Mouse (Mus musculus) layer of hippocampus, adult 9-11 months (tissue): ENCODE measurements around the gene Shc3.

Experiments
- DNase-seq: peaks from one replicate; pipeline ENCODE4 v3.0.0; 2022

Gene Shc3

DNA sequence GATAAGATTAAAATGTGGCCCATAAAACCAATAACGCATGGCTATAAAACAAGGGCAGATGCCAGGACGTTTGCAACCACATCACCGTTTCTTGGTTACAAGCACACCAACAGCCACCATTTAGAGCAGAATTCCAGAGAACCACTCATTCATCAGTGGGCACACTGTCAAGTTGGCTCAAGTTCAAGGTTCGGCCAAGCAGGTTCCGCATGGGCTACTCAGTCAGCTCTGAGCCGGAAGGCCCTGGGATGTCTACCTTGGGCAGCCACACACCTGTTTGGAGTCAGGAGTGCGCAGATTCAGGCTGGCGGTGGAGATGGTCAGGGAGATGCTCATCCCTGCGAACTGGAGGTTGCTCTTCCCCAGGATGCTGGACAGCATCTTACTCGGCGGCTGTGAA, 89.4 kb downstream of the Shc3 start:
- no peak for DNase-seq

GRCm38 (mm10) chr13:51476991-51477390, 92.2 kb downstream of the Shc3 start:
- DNase-seq = no peak

GRCm38 (mm10) chr13:51468697-51469250, 100.4 kb downstream of the Shc3 start:
- no peak for DNase-seq

- no peak for DNase-seq
These were observed 102.9 kb downstream of the Shc3 start for GRCm38 (mm10) chr13:51466117-51466841.

GRCm38 (mm10) chr13:51464294-51464693, 104.9 kb downstream of the Shc3 start:
- DNase-seq = no peak

GRCm38 (mm10) chr13:51456190-51456878, 112.9 kb downstream of the Shc3 start:
- DNase-seq = no peak

DNA sequence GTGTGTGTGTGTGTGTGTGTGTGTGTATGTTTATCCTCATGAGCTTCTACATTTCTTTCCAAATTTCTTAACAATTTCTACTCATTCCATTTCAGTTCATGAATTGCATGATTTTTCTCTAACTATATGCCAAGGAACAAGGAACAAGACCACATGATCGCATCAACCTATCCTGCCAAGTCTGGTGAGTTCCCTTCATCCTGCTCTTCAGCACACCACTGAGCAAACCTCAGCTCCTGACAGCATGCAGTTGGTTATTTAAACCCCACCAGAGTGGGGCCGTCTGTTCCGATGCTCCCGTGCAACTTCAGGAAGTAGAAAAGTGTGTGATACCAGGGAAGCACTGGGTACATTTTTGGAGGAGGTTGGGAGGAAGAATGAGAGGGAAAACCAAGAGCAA, 122.7 kb downstream of the Shc3 start:
- DNase-seq = no peak

GRCm38 (mm10) chr13:51442922-51443321, 126.3 kb downstream of the Shc3 start:
- no peak for DNase-seq

DNA sequence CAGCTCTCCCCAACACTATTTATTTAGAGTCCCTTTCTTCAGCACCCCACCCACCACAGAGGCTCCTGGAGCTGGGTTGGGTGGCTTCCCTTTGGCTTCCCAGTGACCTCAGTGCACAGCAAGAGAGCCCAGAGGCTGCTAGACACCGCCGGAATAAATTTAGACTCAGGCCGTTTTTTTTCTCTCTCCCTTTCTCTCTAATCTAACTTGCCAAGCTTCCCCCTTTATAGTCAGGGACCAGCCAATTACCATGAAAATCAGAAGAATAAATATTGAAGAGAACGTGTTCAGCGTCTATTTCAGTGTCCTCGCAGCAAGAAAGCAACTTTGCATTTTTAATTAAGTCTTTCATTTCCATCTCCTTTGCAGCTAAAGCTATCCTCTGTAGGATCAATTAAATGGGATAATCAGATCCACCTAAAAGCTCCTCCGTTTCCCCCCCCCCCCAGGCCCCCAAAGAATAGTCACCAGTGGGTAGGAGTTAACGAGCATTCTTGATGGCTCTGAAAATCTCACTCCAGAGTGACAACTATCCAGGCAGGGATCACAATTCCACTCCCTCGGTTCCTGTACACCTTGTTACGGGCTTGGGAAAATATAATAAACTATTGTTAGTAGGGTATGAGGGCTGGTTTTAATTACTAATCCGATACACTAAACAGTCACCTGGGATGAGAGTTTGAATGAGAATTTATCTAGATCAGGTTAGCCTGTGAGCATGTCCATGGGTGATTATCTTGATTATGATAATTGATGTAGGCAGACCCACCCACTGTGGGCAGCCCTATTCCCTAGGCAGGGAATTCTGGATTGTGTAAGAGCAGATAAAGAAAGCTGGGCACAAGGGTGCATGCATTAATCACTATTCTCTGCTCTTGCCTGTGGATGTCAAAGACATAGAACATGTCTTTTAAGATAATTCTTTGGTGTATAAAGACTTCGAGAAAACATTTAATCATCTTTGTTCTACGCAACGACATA, 131.8 kb downstream of the Shc3 start:
- no peak for DNase-seq

DNA sequence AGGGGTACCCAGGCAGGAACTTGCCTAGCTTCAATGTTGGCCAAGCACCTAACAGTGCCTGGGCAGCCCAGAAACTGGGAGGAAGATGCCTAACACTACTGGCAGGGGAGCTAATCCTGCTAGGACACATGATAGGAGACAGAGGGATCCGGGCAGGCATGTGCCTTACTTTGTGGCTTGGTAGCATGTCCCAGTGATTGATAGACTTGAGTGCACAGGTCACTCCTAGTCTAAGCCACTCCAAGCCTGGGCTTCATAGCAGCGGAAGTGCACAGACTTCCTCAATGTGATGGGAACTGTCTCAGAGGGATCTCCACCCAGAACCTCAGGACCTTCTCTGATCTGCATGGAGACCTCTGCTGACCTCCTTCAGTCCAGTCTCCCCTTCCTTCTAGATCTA, 134.1 kb downstream of the Shc3 start:
- no peak for DNase-seq

DNA sequence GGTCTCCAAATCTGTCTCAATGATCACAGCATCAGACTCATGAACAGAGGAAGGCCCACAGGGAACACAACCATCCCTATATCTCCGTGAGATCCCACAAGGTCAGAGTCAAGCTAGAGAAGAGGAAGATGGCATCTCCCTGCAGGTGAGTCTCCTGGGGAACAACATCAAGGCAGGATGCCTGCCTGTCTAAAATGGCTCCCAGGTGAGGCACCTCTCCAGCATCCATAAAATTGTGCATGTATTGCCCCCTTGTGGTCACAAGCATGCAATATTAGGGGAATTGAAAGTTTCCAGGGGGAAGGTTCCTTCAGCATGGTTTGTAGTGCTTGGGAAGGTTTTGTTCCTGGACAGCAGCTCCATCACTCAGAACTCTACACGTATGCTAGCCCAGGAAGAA, 134.8 kb downstream of the Shc3 start:
- DNase-seq = no peak

- no peak for DNase-seq
These were observed 135.8 kb downstream of the Shc3 start for GRCm38 (mm10) chr13:51433371-51433770.

- DNase-seq = no peak
These were observed 143.4 kb downstream of the Shc3 start for GRCm38 (mm10) chr13:51425662-51426443.

GRCm38 (mm10) chr13:51424647-51425046, 144.6 kb downstream of the Shc3 start:
- DNase-seq = no peak

- DNase-seq = no peak
These were observed 145.6 kb downstream of the Shc3 start for GRCm38 (mm10) chr13:51423647-51424046.

GRCm38 (mm10) chr13:51420861-51421260, 148.4 kb downstream of the Shc3 start:
- DNase-seq = no peak

DNA sequence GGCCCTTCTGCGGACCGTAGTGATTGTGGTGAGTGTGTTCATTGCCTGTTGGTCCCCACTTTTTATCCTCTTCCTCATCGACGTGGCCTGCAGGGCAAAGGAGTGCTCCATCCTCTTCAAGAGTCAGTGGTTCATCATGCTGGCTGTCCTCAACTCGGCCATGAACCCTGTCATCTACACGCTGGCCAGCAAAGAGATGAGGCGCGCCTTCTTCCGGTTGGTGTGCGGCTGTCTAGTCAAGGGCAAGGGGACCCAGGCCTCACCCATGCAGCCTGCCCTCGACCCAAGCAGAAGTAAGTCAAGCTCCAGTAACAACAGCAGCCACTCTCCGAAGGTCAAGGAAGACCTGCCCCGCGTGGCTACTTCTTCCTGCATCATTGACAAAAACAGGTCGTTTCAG, 149.7 kb downstream of the Shc3 start:
- no peak for DNase-seq

- DNase-seq = no peak
These were observed 150.2 kb downstream of the Shc3 start for GRCm38 (mm10) chr13:51418942-51419451.

DNA sequence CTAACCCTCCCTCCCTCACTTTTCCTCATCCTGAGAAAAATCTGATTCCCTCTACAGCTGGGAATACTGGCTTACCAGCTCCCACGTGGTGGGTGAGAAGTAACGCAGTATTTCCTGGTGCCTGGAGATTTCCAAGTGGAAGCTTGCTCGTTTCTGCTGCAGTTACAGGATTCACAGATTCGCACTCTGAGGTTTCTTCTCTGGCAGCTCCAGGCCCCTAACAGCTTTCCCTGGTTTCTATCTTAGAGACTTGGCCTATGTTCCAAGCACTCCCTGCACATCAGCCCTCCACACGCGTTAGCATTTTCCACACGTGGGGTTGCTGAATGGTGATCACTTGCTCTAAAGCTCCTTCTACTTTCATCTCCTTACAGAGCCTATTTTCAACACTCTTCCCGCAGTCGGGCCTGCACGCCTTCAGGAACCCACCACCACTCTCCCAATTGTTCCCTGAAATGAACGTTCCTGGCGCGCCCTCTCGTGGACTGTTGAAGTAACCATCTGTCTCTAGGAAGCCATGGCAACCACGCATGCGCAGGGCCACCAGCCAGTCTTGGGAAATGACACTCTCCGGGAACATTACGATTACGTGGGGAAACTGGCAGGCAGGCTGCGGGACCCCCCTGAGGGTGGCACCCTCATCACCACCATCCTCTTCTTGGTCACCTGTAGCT, 150.8 kb downstream of the Shc3 start:
- peak; percentile 92 for DNase-seq

DNA sequence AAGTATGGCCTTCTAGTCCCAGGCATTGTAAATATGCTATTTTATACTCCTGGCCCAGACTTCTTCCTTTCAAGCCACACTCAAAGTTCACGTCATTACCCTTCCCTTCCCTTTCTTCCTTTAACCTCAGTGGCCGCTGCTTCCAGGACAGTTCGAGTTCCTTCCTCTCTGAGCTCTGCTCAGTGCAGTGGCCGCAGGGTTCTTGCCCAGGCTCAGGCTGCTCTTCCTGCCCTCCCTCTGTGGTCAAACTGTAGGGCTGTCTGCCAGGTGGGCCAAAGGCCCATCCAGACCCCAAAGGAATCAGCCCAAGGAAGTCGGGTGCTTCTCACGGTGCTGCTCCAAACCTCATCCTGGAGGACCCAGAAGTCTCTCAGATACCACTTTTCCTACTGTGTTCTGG, 151.4 kb downstream of the Shc3 start:
- no peak for DNase-seq

- DNase-seq = no peak
These were observed 152.5 kb downstream of the Shc3 start for GRCm38 (mm10) chr13:51416727-51417126.
